Mouse (Mus musculus): Measurements from ENCODE around the gene Tnpo3. TPM values are rescaled to one million over a fixed set of nuclear protein-coding genes. Genes with fewer than 3 reads are reported as not detected.

The Tnpo3 gene
- total and polyA plus RNA-seq, 3 experiments: 60.5 to 140 (median 76.0) TPM

DNA sequence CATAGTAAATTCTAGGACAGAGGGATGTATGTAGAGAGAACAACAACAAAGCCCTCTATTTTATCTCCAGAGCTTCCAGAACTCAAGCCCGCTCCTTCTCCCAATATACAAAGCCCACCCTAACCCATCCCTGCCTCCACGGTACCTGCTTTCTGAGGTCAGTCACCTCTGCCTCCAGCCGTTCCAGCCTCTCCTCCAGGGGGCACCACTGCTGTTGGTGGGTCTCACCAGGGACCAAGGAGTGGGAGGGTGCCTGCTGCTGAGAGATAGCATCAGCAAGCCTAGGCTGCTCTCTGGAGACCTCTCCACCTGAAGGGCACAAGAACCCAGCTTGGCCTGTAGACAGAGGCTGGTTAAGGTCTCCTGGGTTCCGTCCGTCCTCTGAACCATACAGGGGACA is 104.2 kb downstream of the Tnpo3 start:
- DNase-seq (ENCODE audit: extremely low read depth): no peak
- dilution Hi-C loops (cut with MboI; ENCODE audit: extremely low pct_ligation_motif_present, extremely low pct_unique_long_range_greater_than_20kb, low sequenced_read_pairs): no loop called here
- Histone ChIP-seq H3K4me1 (ENCODE audit: control insufficient read depth in 1 of 2, insufficient read depth in 2 of 2) (no peaks in the 10 kb centered on the region), H3K27ac (ENCODE audit: insufficient read depth, low read depth) (no peak overlapping the region), H3K9ac (ENCODE audit: insufficient read depth, low read depth) (no peak overlapping the region), H3K36me3 (replicated peaks in 1 of 2; ENCODE audit: control insufficient read depth in 1 of 2, insufficient read depth in 1 of 2, low read length in 1 of 2) (no peaks in the 10 kb centered on the region), H3K4me2 (ENCODE audit: insufficient read depth, low read depth, poor library complexity, severe bottlenecking) (no peak overlapping the region), H3K4me3 (replicated peaks in 1 of 3; ENCODE audit: low read depth in 2 of 3, low read length in 2 of 3, poor library complexity in 1 of 3) (no peak overlapping the region), H3K9me3 (replicated peaks; ENCODE audit: low read length) (no peaks in the 10 kb centered on the region), H3K27me3 (replicated peaks) (peaks cover 24% of the 10 kb centered on the region), H3K79me2 (replicated peaks; ENCODE audit: control insufficient read depth, extremely low read depth, insufficient read depth, poor library complexity, severe bottlenecking) (no peaks in the 10 kb centered on the region)
- TF ChIP-seq JUND (conservative IDR thresholded peaks at IDR 0.05; ENCODE audit: low read depth, low read length) (no peak), CTCF (conservative IDR thresholded peaks at IDR 0.05 in 1 of 2, IDR thresholded peaks at IDR 0.05 in 1 of 2; ENCODE audit: low read depth in 2 of 2, low read length in 2 of 2) (peak in 1 of 2 experiments; percentile 52; a peak in 2 of 4 replicates), SMC3 (IDR thresholded peaks at IDR 0.05; ENCODE audit: low read depth, low read length) (peak; percentile 41; the same call in 1 of the 2 replicates)
- in situ Hi-C loops (cut with MboI; ENCODE audit: low pct_ligation_motif_present, low pct_unique_long_range_greater_than_20kb, low sequenced_read_pairs): no loop called here

DNA sequence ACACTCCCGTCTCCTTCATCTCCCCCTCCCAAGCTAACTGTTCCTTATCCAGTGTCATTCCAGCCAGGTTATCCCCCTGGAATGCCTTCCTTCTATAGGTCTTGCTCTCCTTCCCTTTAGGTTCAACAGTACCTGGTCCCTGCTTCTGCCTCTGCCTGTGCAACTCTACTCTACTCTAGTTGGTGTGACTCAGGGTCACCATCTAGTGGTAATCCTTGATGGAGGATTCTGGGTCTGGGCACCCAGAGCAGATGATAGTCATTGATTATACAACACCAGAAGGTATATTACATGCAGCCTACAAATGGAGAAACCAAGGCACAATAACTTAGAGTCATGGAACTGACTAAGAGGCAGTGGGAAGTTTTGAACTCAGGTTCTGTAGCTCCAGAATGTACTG is 108.1 kb downstream of the Tnpo3 start:
- Histone ChIP-seq H3K9me3 (replicated peaks; ENCODE audit: low read length) (peaks cover 6% of the 10 kb centered on the region), H3K4me1 (ENCODE audit: control insufficient read depth in 1 of 2, insufficient read depth in 2 of 2) (no peaks in the 10 kb centered on the region), H3K4me2 (ENCODE audit: insufficient read depth, low read depth, poor library complexity, severe bottlenecking) (no peak overlapping the region), H3K27ac (ENCODE audit: insufficient read depth, low read depth) (no peak overlapping the region), H3K4me3 (replicated peaks in 1 of 3; ENCODE audit: low read depth in 2 of 3, low read length in 2 of 3, poor library complexity in 1 of 3) (no peak overlapping the region), H3K27me3 (replicated peaks) (peaks cover 37% of the 10 kb centered on the region), H3K79me2 (replicated peaks; ENCODE audit: control insufficient read depth, extremely low read depth, insufficient read depth, poor library complexity, severe bottlenecking) (no peaks in the 10 kb centered on the region), H3K9ac (ENCODE audit: insufficient read depth, low read depth) (no peak overlapping the region), H3K36me3 (replicated peaks in 1 of 2; ENCODE audit: control insufficient read depth in 1 of 2, insufficient read depth in 1 of 2, low read length in 1 of 2) (no peaks in the 10 kb centered on the region)
- peak; percentile 12 to 75; a peak in 2 of 4 replicates for TF ChIP-seq CTCF (conservative IDR thresholded peaks at IDR 0.05 in 1 of 2, IDR thresholded peaks at IDR 0.05 in 1 of 2; ENCODE audit: low read depth in 2 of 2, low read length in 2 of 2)
- TF ChIP-seq RAD21 (IDR thresholded peaks at IDR 0.05; ENCODE audit: low read depth, low read length): peak; percentile 68
- TF ChIP-seq SMC3 (IDR thresholded peaks at IDR 0.05; ENCODE audit: low read depth, low read length): peak; percentile 69
- TF ChIP-seq ZMIZ1 (IDR thresholded peaks at IDR 0.05; ENCODE audit: low read depth, low read length): no peak
- no peak for TF ChIP-seq MEF2A (IDR thresholded peaks at IDR 0.05; ENCODE audit: borderline replicate concordance, low read depth, low read length)
- dilution Hi-C loops (cut with MboI; ENCODE audit: extremely low pct_ligation_motif_present, extremely low pct_unique_long_range_greater_than_20kb, low sequenced_read_pairs): no loop called here
- in situ Hi-C loops (cut with MboI; ENCODE audit: low pct_ligation_motif_present, low pct_unique_long_range_greater_than_20kb, low sequenced_read_pairs): no loop called here
- DNase-seq (ENCODE audit: extremely low read depth): peak; percentile 27

DNA sequence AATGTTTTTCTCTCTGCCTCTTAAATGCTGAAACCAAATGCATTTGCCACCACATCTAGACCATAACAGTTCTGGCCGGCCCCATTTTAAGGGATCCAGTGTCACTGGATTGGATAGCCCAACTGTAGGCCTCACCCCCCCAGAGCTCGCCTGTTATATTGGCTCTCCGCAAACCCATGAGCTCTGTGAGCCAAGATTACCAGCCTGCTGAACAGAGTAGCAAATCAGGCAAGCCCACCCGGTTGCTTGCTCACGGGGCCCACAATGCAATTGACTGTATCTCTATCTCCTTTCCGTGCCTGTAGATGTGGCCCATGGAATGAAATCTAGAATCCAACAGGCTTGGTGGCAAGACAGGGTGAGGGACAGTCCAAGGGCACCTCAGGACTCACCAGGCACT is 108.9 kb downstream of the Tnpo3 start:
- Histone ChIP-seq H3K36me3 (replicated peaks in 1 of 2; ENCODE audit: control insufficient read depth in 1 of 2, insufficient read depth in 1 of 2, low read length in 1 of 2) (no peaks in the 10 kb centered on the region), H3K27me3 (replicated peaks) (peaks cover 44% of the 10 kb centered on the region), H3K4me2 (ENCODE audit: insufficient read depth, low read depth, poor library complexity, severe bottlenecking) (no peak overlapping the region), H3K9me3 (replicated peaks; ENCODE audit: low read length) (peaks cover 6% of the 10 kb centered on the region), H3K9ac (ENCODE audit: insufficient read depth, low read depth) (no peak overlapping the region), H3K4me1 (ENCODE audit: control insufficient read depth in 1 of 2, insufficient read depth in 2 of 2) (no peaks in the 10 kb centered on the region), H3K4me3 (replicated peaks in 1 of 3; ENCODE audit: low read depth in 2 of 3, low read length in 2 of 3, poor library complexity in 1 of 3) (no peak overlapping the region), H3K79me2 (replicated peaks; ENCODE audit: control insufficient read depth, extremely low read depth, insufficient read depth, poor library complexity, severe bottlenecking) (no peaks in the 10 kb centered on the region), H3K27ac (ENCODE audit: insufficient read depth, low read depth) (no peak overlapping the region)
- DNase-seq (ENCODE audit: extremely low read depth): no peak
- TF ChIP-seq MAZ (IDR thresholded peaks at IDR 0.05; ENCODE audit: low read depth, low read length) (no peak), CHD2 (IDR thresholded peaks at IDR 0.05; ENCODE audit: low read length) (no peak), SMC3 (IDR thresholded peaks at IDR 0.05; ENCODE audit: low read depth, low read length) (no peak), BHLHE40 (IDR thresholded peaks at IDR 0.05; ENCODE audit: low read depth, low read length) (no peak), PAX5 (IDR thresholded peaks at IDR 0.05; ENCODE audit: low read length) (no peak), CHD1 (IDR thresholded peaks at IDR 0.05; ENCODE audit: low read depth, low read length) (no peak), IRF4 (IDR thresholded peaks at IDR 0.05; ENCODE audit: low read depth, low read length) (no peak), KAT2A (IDR thresholded peaks at IDR 0.05; ENCODE audit: insufficient replicate concordance, low read length) (no peak), SIN3A (IDR thresholded peaks at IDR 0.05; ENCODE audit: low read length) (no peak), MYC (IDR thresholded peaks at IDR 0.05; ENCODE audit: low read depth, low read length) (no peak), MAX (IDR thresholded peaks at IDR 0.05; ENCODE audit: low read length) (no peak), USF2 (conservative IDR thresholded peaks at IDR 0.05; ENCODE audit: low read depth, low read length) (no peak), NRF1 (IDR thresholded peaks at IDR 0.05; ENCODE audit: low read depth, low read length) (no peak), TCF12 (IDR thresholded peaks at IDR 0.05; ENCODE audit: low read depth, low read length) (no peak), MXI1 (IDR thresholded peaks at IDR 0.05; ENCODE audit: low read depth, low read length) (no peak), ELF1 (IDR thresholded peaks at IDR 0.05; ENCODE audit: low read depth, low read length) (no peak), ZKSCAN1 (IDR thresholded peaks at IDR 0.05; ENCODE audit: borderline replicate concordance, low read depth, low read length) (no peak), POLR2A (IDR thresholded peaks at IDR 0.05; ENCODE audit: low read depth, low read length) (no peak), MAFK (IDR thresholded peaks at IDR 0.05; ENCODE audit: insufficient replicate concordance, low read length) (no peak), EP300 (IDR thresholded peaks at IDR 0.05; ENCODE audit: low read length) (no peak)
- in situ Hi-C loops (cut with MboI; ENCODE audit: low pct_ligation_motif_present, low pct_unique_long_range_greater_than_20kb, low sequenced_read_pairs) (no loop called here), dilution Hi-C loops (cut with MboI; ENCODE audit: extremely low pct_ligation_motif_present, extremely low pct_unique_long_range_greater_than_20kb, low sequenced_read_pairs) (no loop called here)
